Mouse (Mus musculus) spleen, adult 2 months (tissue): ENCODE results near the gene Dido1.

Experiments
- CTCF ChIP-seq: fragments of 200-500 bp; IDR thresholded peaks from 2 replicates; pipeline ENCODE4 v1.5.1; 2011; ENCODE audit warnings: mild to moderate bottlenecking, inconsistent platforms; ENCODE audit not compliant: insufficient read depth, insufficient read length, insufficient replicate concordance; ENCODE audit errors: extremely low read depth
- POLR2A ChIP-seq: fragments of 200-500 bp; IDR thresholded peaks from 2 replicates; pipeline ENCODE4 v1.6.1; 2011; ENCODE audit warnings: low read depth, low read length, inconsistent platforms

DNA sequence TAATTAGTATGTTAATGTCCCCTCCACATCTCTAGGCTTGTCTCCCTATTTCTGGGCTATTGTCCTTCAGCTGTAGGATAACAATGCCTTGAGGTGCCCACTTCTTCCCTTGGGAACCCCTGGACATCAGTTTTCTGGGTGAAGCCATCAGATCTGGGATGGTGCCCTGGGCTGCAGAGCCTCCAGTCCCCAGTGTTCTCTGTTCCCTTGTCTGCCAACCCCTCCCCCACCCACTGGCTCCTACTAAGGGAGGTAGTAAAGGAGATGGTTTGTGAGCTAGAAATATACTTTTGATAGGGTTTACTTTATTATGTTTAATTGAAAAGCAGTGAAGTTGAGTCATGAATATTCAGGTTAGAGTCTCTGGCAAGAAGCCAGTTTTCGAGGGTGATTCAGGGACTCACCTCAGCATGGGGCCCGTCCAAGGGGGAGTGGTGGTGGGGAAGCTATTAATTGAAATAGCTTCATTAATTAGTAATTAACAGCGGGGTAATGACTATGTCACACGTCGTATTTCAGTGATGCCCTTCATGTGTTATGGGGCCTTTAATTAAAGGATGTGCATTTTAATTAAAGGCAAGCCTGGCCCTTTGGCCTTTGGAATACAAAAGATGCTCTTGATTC is 36.9 kb upstream of the Dido1 start:
- no peak for TF ChIP-seq POLR2A
- no peak for TF ChIP-seq CTCF
